ENCODE assay signal across 10 mouse cellular contexts in genomic region chr3:55347371-55348025, GRCm38 (mm10).
A peak's percentile ranks its signal among the peaks of the same experiment; 100 is the strongest.
DNase-seq lines count a peak whose midpoint lies in the region; ATAC-seq and TF ChIP-seq lines count a peak whose summit lies in the region.
"Had no signal": no experiment of that assay in that cellular context is flagged by ENCODE, and none has a peak within 500 bp of the region (broad histone marks: within the 10 kb centered on the region; RNA-seq: fewer than 3 reads in every experiment).

No protein-coding gene starts in this region.

- H3K27ac ChIP-seq in left cerebral cortex, adult 2 months, result peak overlapping the region; percentile 80
- H3K27ac ChIP-seq in forebrain, embryonic 11.5 days (ENCODE audit: low read depth, low read length), result peak overlapping the region; percentile 37; the same call in 1 of the 2 replicates
- H3K27ac ChIP-seq: limb, embryonic 13.5 days had no signal

- no peak overlapping the region for H3K4me3 ChIP-seq in left cerebral cortex, adult 2 months
- H3K4me3 ChIP-seq in forebrain, embryonic 11.5 days (ENCODE audit: low read depth, low read length), result no peak overlapping the region
- H3K4me3 ChIP-seq: limb, embryonic 13.5 days had no signal

- DNase-seq in left cerebral cortex, adult 2 months (ENCODE audit: extremely low spot score in 1 of 2, low spot score in 2 of 2), result peak; percentile 21 to 32
- DNase-seq in left cerebral cortex, postnatal 4 days, result no peak
- peak; percentile 52 for DNase-seq in forebrain, embryonic 11.5 days (ENCODE audit: low spot score)
- DNase-seq in layer of hippocampus, postnatal 14 days (ENCODE audit: low spot score in 2 of 2), result peak; percentile 58 to 74
- peak; percentile 76 for DNase-seq in retina, embryonic 14.5 days (ENCODE audit: low spot score)
- DNase-seq in lung, adult 18-20 months, result no peak
- no peak for DNase-seq in thymus, postnatal 25 days
- no peak for DNase-seq in adrenal gland, postnatal 10 days
- DNase-seq: spleen, adult 18-20 months had no signal

- no peak for TF ChIP-seq CTCF in left cerebral cortex, adult 2 months (IDR thresholded peaks at IDR 0.05)

- H3K36me3 ChIP-seq in forebrain, embryonic 11.5 days (ENCODE audit: control insufficient read depth, insufficient read depth, low read length), result no peaks in the 10 kb centered on the region
- H3K36me3 ChIP-seq: limb, embryonic 13.5 days had no signal

- H3K4me2 ChIP-seq in forebrain, embryonic 11.5 days (ENCODE audit: low read depth, low read length, severe bottlenecking), result peak overlapping the region; percentile 26; the same call in 1 of the 2 replicates
- H3K4me2 ChIP-seq: limb, embryonic 13.5 days had no signal

- peak overlapping the region; percentile 35; the same call in 1 of the 2 replicates for H3K9ac ChIP-seq in forebrain, embryonic 11.5 days (ENCODE audit: low read length)
- H3K9ac ChIP-seq: limb, embryonic 13.5 days had no signal

- no peaks in the 10 kb centered on the region for H3K27me3 ChIP-seq in forebrain, embryonic 11.5 days (ENCODE audit: control insufficient read depth, insufficient read depth, low read length)
- H3K27me3 ChIP-seq: limb, embryonic 13.5 days had no signal

- 20% methylated on average over 16 of the region's 16 CpGs for WGBS in forebrain, embryonic 11.5 days

- no peaks in the 10 kb centered on the region for H3K9me3 ChIP-seq in forebrain, embryonic 11.5 days (ENCODE audit: control insufficient read depth, low read length)
- H3K9me3 ChIP-seq: limb, embryonic 13.5 days had no signal

- ATAC-seq in forebrain, embryonic 11.5 days (replicated peaks; ENCODE audit: low FRiP score), result 0 out of 2 replicates have a peak, but pooled peaks have one; percentile 11

- H3K4me1 ChIP-seq in forebrain, embryonic 11.5 days (replicated peaks; ENCODE audit: control insufficient read depth, insufficient read depth, low read length), result peaks cover 25% of the 10 kb centered on the region

- intact Hi-C loops in left cerebral cortex, adult 2 months (cut with DNase I), result no loop called here
- intact Hi-C loops in left cerebral cortex, postnatal 4 days (cut with DNase I), result no loop called here

Comparison
In these comparisons a context has a peak if more than half of its experiments do, and no peak if none do; other contexts are left out.
1. DNase-seq: peak in left cerebral cortex, adult 2 months (2 of 2), forebrain, embryonic 11.5 days (single experiment), layer of hippocampus, postnatal 14 days (2 of 2) and retina, embryonic 14.5 days (single experiment); none in left cerebral cortex, postnatal 4 days (single experiment), lung, adult 18-20 months (0 of 2), thymus, postnatal 25 days (single experiment) and adrenal gland, postnatal 10 days (single experiment).